Mouse (Mus musculus) thymus, adult 2 months (tissue): Measurements from ENCODE around the gene Cldn14.

Experiments
- CTCF ChIP-seq: fragments of 200-500 bp; IDR thresholded peaks from 2 replicates; pipeline ENCODE4 v1.5.1; 2012; ENCODE audit warnings: mild to moderate bottlenecking, control low read depth, low read length, moderate library complexity, borderline replicate concordance; ENCODE audit not compliant: control insufficient read depth, poor library complexity, insufficient read depth; ENCODE audit errors: extremely low read depth
- POLR2A ChIP-seq: fragments of 200-500 bp; IDR thresholded peaks from 2 replicates; pipeline ENCODE4 v1.6.1; 2012; ENCODE audit warnings: mild to moderate bottlenecking, low read length, control low read depth, moderate library complexity; ENCODE audit not compliant: control insufficient read depth, poor library complexity, insufficient read depth; ENCODE audit errors: extremely low read depth

DNA sequence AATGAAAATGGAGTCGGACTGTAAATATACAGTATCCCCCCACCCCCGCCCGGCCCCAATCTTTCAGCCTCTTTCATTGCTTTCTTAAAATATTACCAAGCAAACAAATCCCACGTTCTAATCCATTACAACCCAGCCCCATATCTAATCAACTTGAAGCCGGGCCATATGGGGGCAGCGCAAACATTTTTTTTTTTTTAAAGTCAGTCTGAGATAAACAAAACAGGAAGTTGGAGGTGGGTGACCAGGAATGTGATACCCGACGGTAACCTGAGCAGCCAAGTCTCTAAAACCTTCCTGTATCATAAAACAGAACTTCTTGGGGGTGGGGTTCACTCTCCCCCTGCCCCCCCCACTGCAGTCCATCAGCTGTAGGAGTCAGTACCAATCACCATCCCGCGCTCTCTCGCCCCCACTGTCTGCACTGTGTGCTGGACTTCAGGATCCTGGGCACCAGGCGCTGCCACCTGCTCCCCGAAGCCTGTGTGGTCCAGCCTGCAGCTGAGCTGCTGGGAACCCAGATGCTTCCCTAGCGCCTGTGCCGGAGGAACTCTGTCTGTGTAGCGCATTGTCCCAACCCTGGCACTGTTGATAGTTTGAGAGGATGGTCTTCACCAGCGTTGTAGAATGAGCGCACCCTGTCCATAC, 32.6 kb upstream of the Cldn14 start:
- TF ChIP-seq POLR2A, result no peak
- TF ChIP-seq CTCF, result no peak
